Mouse (Mus musculus): ENCODE data around the gene Tubb2b.
A peak's percentile ranks its signal among the peaks of the same experiment; 100 is the strongest.

Gene Tubb2b

DNA sequence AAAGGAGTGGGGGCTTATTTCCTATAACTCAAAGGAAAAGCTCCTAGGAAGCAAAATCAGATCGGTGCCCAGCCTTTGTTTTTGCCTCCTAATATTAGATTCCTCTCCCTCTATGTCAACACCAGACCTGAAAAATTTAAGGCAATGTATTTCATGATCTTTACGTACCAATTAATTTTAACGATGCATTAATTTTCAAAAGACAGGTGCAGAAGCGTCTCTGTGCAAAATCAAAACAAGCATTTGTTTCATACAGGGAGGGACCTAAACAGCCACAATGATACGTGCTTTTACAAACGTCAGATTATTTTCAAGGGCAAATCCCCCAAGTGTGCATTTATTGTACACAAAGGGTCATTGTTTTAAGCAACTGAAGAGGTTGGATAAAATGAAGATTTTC lies 2.6 kb upstream of the Tubb2b start:
- peaks cover 61% of the 10 kb centered on the region for H3K4me1 ChIP-seq (replicated peaks; ENCODE audit: low read depth, low read length)
- peak overlapping the region; percentile 87; the same call in 1 of the 2 replicates for H3K4me3 ChIP-seq (replicated peaks; ENCODE audit: low read length)
- no peaks in the 10 kb centered on the region for H3K27me3 ChIP-seq (ENCODE audit: insufficient read depth, low read length)
- H3K36me3 ChIP-seq (ENCODE audit: insufficient read depth, low read length), result peaks cover 15% of the 10 kb centered on the region
- H3K9me3 ChIP-seq (ENCODE audit: low read length), result no peaks in the 10 kb centered on the region
- TF ChIP-seq NANOG (IDR thresholded peaks at IDR 0.05; ENCODE audit: borderline replicate concordance, low read length) (no peak), POU5F1 (IDR thresholded peaks at IDR 0.05; ENCODE audit: borderline replicate concordance, low read length) (no peak), CTCF (conservative IDR thresholded peaks at IDR 0.05; ENCODE audit: low read length) (no peak)

DNA sequence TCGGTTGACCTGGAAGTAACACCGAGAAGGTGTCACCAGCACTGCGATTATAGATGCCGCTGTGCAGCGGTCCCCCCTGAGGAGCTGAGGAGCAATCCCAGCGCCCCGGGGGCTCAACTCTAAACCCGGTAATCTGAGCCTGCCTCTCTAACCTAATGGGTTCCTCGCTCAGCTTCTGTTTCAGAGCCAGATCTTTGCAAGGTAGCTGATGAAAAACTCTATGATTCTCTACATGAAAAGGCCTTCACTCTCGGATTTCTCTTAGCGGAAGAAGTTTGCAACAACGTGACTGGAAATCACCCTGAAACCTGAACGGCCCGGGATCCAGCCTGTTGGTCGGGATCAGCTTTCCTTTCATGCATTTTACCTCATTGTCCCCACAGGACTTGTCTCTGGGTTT lies 2.0 kb upstream of the Tubb2b start:
- H3K9me3 ChIP-seq (ENCODE audit: low read length), result no peaks in the 10 kb centered on the region
- peaks cover 17% of the 10 kb centered on the region for H3K36me3 ChIP-seq (ENCODE audit: insufficient read depth, low read length)
- H3K27me3 ChIP-seq (ENCODE audit: insufficient read depth, low read length), result no peaks in the 10 kb centered on the region
- H3K4me1 ChIP-seq (replicated peaks; ENCODE audit: low read depth, low read length), result peaks cover 61% of the 10 kb centered on the region
- TF ChIP-seq POU5F1 (IDR thresholded peaks at IDR 0.05; ENCODE audit: borderline replicate concordance, low read length) (no peak), CTCF (conservative IDR thresholded peaks at IDR 0.05; ENCODE audit: low read length) (no peak), NANOG (IDR thresholded peaks at IDR 0.05; ENCODE audit: borderline replicate concordance, low read length) (no peak)
- peak overlapping the region; percentile 87 for H3K4me3 ChIP-seq (replicated peaks; ENCODE audit: low read length)

DNA sequence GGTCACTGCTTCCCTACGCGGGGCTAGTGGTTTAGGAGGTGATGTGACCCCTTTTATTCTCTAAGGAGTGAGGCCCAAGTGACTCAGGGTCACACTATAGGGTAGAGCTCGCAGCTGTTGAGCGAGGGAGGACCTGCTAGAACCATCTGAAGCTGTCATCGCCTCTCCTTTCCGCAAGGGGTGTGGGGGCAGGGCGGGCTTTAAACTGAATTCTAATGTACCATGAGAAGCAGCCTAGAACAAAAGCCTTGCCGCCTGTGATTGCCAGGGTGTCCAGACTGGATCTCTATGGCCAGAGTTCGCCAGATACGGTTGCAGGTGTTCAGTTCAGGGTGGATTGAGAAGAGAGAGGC lies 1.4 kb upstream of the Tubb2b start:
- TF ChIP-seq CTCF (conservative IDR thresholded peaks at IDR 0.05; ENCODE audit: low read length) (peak; percentile 7; the same call in 1 of the 2 replicates), POU5F1 (IDR thresholded peaks at IDR 0.05; ENCODE audit: borderline replicate concordance, low read length) (no peak), NANOG (IDR thresholded peaks at IDR 0.05; ENCODE audit: borderline replicate concordance, low read length) (0 out of 2 replicates have a peak, but pooled peaks have one; percentile 13)
- peaks cover 64% of the 10 kb centered on the region for H3K4me1 ChIP-seq (replicated peaks; ENCODE audit: low read depth, low read length)
- H3K36me3 ChIP-seq (ENCODE audit: insufficient read depth, low read length), result peaks cover 22% of the 10 kb centered on the region
- H3K27me3 ChIP-seq (ENCODE audit: insufficient read depth, low read length), result no peaks in the 10 kb centered on the region
- H3K4me3 ChIP-seq (replicated peaks; ENCODE audit: low read length), result peak overlapping the region; percentile 87
- H3K9me3 ChIP-seq (ENCODE audit: low read length), result no peaks in the 10 kb centered on the region

DNA sequence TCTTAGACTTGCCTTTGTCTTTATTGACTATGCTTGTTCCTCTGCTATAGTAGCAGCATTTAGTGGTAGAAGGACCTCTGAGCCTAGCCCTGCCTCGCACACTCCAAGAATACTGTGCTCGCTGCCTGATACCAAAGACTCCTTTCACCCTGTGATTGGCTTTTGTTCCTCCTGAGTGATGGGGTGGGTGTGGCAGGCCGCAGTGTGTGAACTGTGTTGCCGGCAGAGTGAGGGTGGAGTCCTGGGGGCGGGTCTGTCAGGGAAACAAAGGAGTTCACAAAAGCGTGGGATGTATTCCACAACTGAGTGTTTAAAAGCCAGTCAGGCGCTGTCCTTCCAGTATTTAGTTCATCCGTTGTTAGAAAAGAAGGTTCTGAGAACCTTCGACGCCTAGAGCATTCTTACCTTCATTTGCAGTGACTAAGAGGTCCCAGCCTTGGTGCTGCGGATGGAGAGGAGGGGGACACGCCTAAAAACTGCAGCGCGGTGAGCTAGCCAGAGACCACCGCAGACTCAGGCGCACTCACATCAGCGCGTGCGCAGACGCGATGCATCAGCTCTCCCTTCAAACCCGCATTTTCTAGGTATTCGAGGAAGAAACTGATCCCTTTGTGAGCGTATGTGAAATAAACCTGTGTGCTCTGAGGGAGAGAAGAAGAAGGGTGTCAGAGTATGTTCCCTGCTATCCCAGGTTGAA lies 893 bp upstream of the Tubb2b start:
- H3K36me3 ChIP-seq (ENCODE audit: insufficient read depth, low read length), result peaks cover 27% of the 10 kb centered on the region

DNA sequence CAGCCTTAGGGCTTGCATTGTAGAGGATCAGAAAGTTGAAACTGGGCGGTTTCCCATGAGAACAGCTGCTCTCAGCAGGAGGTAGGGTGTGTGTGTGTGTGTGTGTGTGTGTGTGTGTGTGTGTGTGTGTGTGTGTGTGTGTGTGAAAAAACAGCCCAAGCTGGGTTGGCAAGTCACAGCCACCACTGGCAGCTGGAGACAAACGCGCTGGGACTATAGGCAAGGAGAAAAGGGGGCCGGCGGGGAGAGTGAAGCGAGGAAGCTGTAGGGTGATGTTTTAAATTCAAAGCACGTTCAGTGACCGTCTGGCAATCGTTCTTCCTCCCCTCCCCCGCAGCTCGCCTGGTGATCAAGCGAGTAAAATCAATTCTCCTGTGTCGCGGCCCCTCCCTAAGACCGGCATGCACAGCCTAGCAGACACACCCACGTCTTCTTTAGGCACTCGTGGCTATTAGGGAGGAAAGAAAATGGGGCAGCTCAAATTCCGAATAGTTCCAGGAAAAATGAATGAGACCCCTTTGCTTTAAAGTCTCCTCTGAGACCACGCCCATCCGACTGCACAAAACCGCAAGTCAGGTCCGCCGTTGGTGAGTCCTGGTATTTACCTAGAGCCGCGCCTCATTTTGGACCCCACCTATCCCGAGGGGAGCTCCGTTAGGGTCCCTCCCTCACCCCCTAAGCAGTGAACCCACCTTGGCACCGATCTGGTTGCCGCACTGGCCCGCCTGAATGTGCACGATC lies 611 bp downstream of the Tubb2b start:
- H3K4me1 ChIP-seq (replicated peaks; ENCODE audit: low read depth, low read length), result peaks cover 73% of the 10 kb centered on the region
- no peak for TF ChIP-seq POU5F1 (IDR thresholded peaks at IDR 0.05; ENCODE audit: borderline replicate concordance, low read length)
- TF ChIP-seq NANOG (IDR thresholded peaks at IDR 0.05; ENCODE audit: borderline replicate concordance, low read length), result no peak
- no peak for TF ChIP-seq CTCF (conservative IDR thresholded peaks at IDR 0.05; ENCODE audit: low read length)

More for the DNA sequence above, 893 bp upstream of the Tubb2b start:
- TF ChIP-seq NANOG (IDR thresholded peaks at IDR 0.05; ENCODE audit: borderline replicate concordance, low read length) (no peak; the same call in 1 of the 2 replicates), POU5F1 (IDR thresholded peaks at IDR 0.05; ENCODE audit: borderline replicate concordance, low read length) (no peak), CTCF (conservative IDR thresholded peaks at IDR 0.05; ENCODE audit: low read length) (no peak)
- H3K27me3 ChIP-seq (ENCODE audit: insufficient read depth, low read length), result no peaks in the 10 kb centered on the region
- peak overlapping the region; percentile 87 for H3K4me3 ChIP-seq (replicated peaks; ENCODE audit: low read length)
- H3K4me1 ChIP-seq (replicated peaks; ENCODE audit: low read depth, low read length), result peaks cover 70% of the 10 kb centered on the region
- H3K9me3 ChIP-seq (ENCODE audit: low read length), result no peaks in the 10 kb centered on the region

DNA sequence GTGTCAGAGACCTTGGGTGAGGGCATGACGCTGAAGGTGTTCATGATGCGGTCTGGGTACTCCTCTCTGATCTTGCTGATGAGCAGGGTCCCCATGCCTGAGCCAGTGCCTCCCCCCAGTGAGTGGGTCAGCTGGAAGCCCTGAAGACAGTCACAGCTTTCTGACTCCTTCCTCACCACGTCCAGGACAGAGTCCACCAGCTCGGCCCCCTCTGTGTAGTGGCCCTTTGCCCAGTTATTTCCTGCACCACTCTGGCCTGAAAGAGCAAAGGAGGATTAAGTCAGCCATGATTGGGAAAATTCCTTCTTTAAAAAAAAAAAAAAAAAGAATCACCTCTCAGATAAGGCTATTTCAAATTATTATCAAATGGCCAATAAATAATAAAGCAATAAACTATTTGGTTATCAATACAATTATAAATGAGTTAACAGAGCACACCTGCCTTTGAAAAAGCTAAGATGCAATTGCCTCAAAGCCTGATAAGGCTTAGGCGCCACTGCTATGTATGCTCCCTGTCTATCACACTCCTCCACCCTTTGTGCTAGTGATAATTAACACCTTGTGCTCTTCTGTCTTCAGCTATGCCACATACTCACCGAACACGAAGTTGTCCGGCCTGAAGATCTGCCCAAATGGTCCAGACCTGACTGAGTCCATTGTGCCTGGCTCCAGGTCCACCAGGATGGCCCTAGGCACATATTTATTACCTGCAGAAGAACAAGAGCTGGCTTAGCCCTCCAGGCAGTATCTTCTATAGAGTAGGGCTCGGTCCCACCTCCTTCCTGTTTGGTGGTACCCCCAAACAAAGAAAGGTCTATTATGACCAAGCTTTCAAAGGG lies 1.8 kb downstream of the Tubb2b start:
- Histone ChIP-seq H3K4me1 (replicated peaks; ENCODE audit: low read depth, low read length) (peaks cover 61% of the 10 kb centered on the region), H3K4me3 (replicated peaks; ENCODE audit: low read length) (peak overlapping the region; percentile 87), H3K27me3 (ENCODE audit: insufficient read depth, low read length) (no peaks in the 10 kb centered on the region), H3K9me3 (ENCODE audit: low read length) (peaks cover 11% of the 10 kb centered on the region), H3K36me3 (ENCODE audit: insufficient read depth, low read length) (peaks cover 52% of the 10 kb centered on the region)
- no peak for TF ChIP-seq NANOG (IDR thresholded peaks at IDR 0.05; ENCODE audit: borderline replicate concordance, low read length)
- TF ChIP-seq POU5F1 (IDR thresholded peaks at IDR 0.05; ENCODE audit: borderline replicate concordance, low read length), result no peak
- TF ChIP-seq CTCF (conservative IDR thresholded peaks at IDR 0.05; ENCODE audit: low read length), result no peak

More for the DNA sequence above, 611 bp downstream of the Tubb2b start:
- Histone ChIP-seq H3K27me3 (ENCODE audit: insufficient read depth, low read length) (no peaks in the 10 kb centered on the region), H3K9me3 (ENCODE audit: low read length) (no peaks in the 10 kb centered on the region), H3K36me3 (ENCODE audit: insufficient read depth, low read length) (peaks cover 41% of the 10 kb centered on the region), H3K4me3 (replicated peaks; ENCODE audit: low read length) (peak overlapping the region; percentile 87)

DNA sequence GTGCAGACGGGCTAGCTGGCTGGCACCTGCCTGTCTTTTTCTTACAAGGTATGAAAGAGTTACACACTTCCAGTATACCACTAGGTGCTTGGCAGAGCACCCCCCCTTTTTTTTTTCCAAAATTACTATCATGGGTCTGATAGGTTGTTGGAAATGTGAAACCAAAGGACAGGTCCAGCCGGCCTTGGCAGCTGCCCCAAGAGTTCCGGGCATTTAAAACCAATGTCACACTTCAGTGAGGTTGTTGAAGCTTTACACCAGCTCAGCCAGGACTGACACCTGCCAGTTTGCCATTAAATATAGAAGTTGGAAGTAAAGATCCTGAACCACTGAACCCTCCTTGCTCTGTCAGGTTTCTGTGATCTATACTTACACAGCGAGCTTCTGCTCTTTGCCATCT lies 4.6 kb downstream of the Tubb2b start:
- no peak for TF ChIP-seq CTCF (conservative IDR thresholded peaks at IDR 0.05; ENCODE audit: low read length)
- TF ChIP-seq POU5F1 (IDR thresholded peaks at IDR 0.05; ENCODE audit: borderline replicate concordance, low read length), result no peak
- TF ChIP-seq NANOG (IDR thresholded peaks at IDR 0.05; ENCODE audit: borderline replicate concordance, low read length), result no peak
- Histone ChIP-seq H3K4me1 (replicated peaks; ENCODE audit: low read depth, low read length) (peaks cover 35% of the 10 kb centered on the region), H3K27me3 (ENCODE audit: insufficient read depth, low read length) (no peaks in the 10 kb centered on the region), H3K4me3 (replicated peaks; ENCODE audit: low read length) (no peak overlapping the region), H3K36me3 (ENCODE audit: insufficient read depth, low read length) (peaks cover 80% of the 10 kb centered on the region), H3K9me3 (ENCODE audit: low read length) (peaks cover 33% of the 10 kb centered on the region)

DNA sequence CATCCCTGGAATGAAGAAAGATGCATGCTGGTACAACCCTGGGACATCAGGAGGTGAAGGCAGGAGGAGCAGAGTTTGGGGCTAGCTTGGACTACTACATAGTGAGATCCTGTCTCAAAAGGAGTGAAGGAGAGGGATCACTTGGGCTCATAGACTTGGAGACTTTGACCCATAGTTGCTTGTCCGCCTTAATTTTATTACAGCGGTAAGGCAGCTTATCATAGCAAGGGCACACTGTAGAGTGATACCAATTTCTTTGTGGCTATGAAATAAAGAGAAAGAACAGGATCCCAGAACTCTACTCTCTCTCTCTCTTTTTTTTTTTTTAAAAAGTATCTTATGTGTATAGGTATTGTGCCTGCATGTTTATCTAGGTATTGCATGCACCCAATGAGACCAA lies 9.7 kb downstream of the Tubb2b start:
- Histone ChIP-seq H3K4me3 (replicated peaks; ENCODE audit: low read length) (no peak overlapping the region), H3K4me1 (replicated peaks; ENCODE audit: low read depth, low read length) (peaks cover 28% of the 10 kb centered on the region), H3K27me3 (ENCODE audit: insufficient read depth, low read length) (no peaks in the 10 kb centered on the region), H3K36me3 (ENCODE audit: insufficient read depth, low read length) (peaks cover 66% of the 10 kb centered on the region), H3K9me3 (ENCODE audit: low read length) (peaks cover 33% of the 10 kb centered on the region)
- no peak for TF ChIP-seq POU5F1 (IDR thresholded peaks at IDR 0.05; ENCODE audit: borderline replicate concordance, low read length)
- no peak for TF ChIP-seq CTCF (conservative IDR thresholded peaks at IDR 0.05; ENCODE audit: low read length)
- TF ChIP-seq NANOG (IDR thresholded peaks at IDR 0.05; ENCODE audit: borderline replicate concordance, low read length), result no peak
